Mouse (Mus musculus) ES-CJ7 (cell line): ENCODE measurements around the gene F10.

Experiments used
- DNase-seq: peaks from one replicate; pipeline ENCODE4 v3.0.0; 2011; ENCODE audit warnings: low read depth, low spot score

Gene F10

DNA sequence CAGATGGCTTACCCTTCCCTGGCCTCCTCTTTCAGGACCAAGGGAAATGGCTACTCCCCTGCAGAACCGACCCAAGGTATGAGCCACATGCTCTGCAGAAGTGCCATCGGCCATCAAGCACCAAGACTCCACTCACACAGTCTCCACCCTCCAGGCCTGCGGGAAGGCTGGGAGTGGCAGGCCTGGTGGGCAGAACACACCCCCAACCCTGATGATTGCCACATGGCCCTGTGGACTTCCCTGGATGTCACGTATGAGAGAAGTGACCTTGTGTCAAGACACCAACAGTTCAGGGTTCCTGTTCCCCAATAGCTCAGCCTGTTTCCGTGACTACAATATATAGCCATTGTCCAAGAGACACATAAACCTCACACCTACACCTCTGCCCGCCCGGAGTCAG, at the start of gene F10:
TSS of gene F10 (plus strand) at position 294 of the 400 bp plus-strand sequence.
- no peak for DNase-seq

- no peak for DNase-seq
Observed at GRCm38 (mm10) chr8:12987571-12987970, 49.5 kb upstream of the F10 start.

GRCm38 (mm10) chr8:12988722-12989430, 48.2 kb upstream of the F10 start:
- no peak for DNase-seq

- no peak for DNase-seq
Observed at GRCm38 (mm10) chr8:12991411-12991810, 45.7 kb upstream of the F10 start.

- DNase-seq: no peak
Observed at GRCm38 (mm10) chr8:12994468-12994867, 42.6 kb upstream of the F10 start.

GRCm38 (mm10) chr8:12995481-12995880, 41.6 kb upstream of the F10 start:
- DNase-seq: no peak

DNA sequence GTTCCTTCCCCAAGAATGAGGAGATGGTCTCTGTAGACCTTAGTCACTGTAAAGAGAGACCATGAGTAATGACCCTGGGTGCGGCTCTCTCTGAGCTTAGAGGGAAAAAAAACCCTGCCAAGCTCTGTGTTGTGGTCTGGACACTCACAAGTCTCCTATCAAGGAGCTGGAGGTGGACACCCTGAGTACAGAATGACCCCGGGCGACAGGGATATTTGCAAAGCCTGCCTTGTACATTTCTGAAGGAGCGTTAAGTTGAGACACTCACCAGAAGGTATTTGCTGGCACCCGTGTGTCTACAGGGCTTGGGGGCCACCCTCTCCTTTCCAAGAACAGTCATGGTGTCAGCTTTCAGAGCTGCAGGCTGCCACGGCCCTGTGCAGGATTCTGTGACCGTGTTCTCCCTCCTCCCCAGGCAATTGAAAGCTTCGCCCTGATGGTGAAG, 40.3 kb upstream of the F10 start:
- no peak for DNase-seq

GRCm38 (mm10) chr8:12998331-12998730, 38.8 kb upstream of the F10 start:
- DNase-seq: no peak

DNA sequence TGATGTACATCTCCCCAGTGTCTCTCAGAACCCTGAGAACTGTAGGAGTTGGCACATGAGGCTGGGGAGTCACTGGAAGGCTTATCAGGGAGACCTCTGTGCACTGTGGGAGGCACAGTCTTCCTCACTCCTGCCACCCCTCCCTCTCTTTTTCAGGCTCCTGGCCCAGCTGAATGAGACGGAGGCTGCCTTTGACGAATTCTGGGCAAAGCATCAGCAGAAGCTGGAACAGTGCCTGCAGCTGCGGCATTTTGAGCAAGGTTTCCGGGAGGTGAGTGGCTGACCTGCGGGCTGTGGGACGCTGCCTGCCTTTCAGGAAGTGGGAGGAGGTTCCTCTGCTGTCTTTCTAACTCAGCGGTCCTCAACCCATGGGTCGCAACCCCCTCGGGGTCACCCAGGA, 37.3 kb upstream of the F10 start:
- no peak for DNase-seq

DNA sequence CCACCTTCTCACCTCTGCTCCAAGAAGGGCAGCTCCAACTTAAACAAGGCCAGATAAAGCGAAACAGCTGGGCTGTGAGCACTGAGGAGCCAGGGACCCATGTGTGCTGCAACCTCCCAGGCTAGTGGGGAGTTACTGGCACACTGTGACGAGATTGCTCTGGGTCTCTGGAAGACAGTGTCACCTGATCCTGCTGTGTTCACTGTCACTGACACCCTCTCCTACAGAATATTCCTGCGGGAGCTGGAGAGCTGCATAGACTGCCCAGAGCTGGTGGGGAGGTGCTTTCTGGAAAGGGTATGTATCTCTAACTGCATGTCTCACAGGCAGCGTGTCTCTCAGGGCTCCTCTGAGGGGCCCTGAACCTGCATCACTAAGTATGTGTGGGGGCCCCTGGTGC, 29.6 kb upstream of the F10 start:
- DNase-seq: no peak

DNA sequence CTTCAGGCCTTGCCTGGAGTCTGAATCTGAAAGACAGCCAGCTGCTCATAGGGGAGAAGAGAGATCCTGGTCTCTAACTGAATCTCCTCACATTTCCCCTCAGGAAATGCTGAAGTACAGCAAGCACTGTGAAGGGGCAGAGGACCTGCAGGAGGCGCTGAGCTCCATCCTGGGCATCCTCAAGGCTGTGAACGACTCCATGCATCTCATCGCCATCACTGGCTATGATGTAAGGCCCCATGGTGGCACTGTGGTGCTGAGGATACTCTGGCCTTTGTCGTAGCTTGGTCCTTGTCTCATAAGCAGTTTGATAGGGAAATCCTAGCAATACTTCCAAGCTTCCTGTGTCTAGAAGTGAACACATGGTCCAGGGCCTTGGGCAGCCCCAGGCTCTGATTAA, 26.8 kb upstream of the F10 start:
- peak; percentile 41 for DNase-seq

DNA sequence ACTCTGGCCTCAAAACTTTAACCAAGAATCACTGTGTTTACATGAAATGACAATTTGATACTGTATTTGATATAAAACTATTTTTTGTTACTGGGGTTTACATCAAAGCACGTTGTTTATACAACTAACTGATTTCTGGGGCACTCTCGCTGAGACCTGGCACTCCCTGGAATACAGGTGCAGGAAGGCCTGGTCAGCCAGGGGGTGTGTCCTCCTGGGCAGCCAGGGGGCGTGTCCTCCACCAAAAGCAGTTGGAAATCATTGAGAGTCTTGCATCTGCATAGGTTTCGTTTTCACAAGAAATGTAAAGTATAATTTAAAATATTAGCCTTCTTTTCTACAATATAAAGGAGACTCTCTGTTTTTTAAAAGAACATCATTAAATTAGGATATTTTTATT, 17.5 kb upstream of the F10 start:
- no peak for DNase-seq

DNA sequence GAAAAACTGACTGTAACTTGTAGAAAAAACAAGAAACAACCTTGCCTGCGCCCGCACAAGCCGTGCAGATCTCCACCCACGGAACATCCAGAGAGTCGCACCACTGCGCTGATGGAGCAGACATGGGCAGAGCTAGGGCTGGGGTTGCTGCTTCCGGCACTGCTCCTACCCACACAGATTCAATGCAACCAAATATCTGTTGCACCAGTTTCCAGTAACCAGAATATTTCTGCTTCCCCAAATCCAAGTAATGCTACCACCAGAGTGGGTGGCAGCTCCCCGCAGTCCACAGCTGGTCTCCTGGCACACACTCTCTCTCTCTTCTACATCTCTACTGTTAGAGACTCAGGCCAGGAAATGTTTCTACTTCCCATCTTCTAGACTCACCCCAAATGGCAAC, 15.3 kb upstream of the F10 start:
- DNase-seq: no peak

DNA sequence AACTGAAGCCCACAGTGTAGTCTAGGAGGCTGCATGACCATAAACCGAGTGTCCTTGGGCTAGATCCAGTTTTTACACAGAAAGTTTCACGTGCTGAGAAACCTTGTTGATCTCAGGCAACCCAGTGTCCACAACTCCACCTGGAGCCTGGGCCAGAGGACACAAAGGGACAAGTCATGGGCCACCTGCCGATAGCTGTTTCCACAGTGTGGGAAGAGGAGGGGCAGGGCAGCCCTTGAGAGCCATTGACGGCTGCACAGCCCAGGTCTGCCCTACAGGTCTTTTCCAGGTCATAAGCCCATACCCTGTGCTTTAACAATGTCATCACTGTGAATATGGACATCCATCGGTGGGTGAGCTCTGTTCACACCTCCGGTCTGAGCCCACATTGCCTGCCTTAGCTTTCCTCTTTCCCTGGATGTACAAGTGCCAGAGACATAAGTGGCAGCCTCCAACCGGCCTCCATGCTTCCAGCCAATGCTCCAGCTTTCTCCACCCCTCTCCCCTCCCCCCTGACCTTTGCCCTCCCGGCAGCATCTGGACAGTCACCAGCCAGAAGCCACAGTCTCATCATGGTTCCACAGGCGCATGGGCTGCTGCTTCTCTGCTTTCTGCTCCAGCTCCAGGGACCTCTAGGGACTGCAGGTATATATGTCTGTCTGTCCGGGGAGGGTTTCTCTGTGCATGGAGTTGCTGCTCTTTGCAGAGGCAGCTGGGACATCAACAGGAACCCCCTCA, 11.5 kb upstream of the F10 start, which contains the start of gene F7:
TSS of gene F7 (plus strand) at position 548 of the 738 bp plus-strand sequence.
- no peak for DNase-seq

DNA sequence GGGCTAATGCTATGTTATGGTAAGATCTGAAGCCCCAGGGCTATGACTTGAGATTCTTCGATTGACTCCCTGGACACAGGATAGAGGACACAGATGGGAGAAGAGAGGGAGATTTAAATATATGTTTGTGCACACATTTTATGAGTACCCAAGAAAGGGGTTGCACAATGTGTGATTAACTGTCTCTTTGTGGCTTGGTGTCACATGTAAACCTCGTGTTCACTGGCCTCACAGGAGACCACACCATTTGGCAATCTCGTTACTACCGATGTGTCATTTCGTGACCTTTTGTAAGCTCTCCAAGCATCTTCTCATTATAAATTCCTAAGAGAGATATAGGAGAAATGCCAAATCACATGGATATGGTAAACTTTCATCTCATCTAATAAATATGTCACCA, 9.5 kb upstream of the F10 start:
- DNase-seq: no peak

GRCm38 (mm10) chr8:13028482-13028881, 8.6 kb upstream of the F10 start:
- no peak for DNase-seq

DNA sequence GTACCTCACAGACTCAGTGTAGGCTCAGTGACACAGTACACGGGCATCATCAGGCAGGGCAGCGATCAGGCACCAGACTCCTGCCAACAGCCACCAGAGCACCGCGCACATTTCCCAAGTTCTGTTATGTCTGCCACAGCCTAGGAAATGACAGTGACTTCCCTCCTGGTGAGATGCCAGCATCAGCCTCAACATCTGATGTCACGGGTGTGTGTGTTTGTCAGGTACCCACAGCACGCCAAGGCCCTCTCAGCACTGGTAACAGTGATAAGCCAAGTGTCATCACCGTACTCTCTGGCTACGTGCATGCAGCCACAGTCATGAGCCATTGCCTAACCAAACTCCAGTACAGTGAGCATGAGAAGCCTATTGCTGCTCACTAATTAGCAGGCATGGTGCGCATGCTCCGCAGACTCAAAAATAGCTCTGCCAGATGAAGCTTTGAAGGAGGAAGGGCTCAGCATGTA, 729 bp upstream of the F10 start:
- DNase-seq: no peak

DNA sequence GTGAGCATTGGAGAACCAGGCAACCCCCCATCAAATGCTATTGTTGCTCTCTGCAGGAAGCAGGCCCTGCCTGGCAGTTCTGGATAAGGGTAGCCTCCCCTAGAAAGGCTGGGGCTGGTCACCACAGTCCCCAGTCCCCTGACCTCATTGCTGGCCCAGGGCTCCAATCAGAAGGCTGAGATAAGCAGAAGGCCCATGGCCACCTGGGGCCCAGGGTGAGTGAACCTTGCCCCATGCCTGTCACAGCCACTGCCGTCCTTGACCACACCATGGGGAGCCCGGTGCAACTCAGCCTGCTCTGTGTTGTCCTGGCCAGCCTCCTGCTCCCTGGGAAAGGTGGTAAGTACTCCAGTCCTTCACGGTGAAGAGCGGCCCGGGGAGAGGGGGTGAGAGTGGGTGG, 461 bp downstream of the F10 start:
- DNase-seq: no peak

DNA sequence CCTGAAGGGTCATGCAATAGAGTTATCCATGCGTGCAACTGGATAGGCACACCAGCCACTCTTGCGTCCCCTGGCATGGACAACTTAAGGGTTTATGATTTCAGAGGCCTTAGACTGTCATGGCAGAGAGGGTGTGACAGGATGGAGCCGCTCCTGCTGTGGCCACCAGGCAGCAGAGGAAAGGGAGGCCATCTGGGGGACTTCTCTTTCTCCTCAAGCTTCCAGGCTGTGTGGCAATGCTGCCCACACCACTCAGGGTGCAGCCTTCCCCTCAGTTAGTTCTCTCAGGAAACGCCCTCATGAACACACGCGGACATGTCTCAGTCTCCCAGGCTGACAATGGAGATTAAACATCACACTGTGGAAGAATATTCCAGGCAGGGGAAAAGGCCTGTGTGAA, 1.9 kb downstream of the F10 start:
- DNase-seq: no peak

DNA sequence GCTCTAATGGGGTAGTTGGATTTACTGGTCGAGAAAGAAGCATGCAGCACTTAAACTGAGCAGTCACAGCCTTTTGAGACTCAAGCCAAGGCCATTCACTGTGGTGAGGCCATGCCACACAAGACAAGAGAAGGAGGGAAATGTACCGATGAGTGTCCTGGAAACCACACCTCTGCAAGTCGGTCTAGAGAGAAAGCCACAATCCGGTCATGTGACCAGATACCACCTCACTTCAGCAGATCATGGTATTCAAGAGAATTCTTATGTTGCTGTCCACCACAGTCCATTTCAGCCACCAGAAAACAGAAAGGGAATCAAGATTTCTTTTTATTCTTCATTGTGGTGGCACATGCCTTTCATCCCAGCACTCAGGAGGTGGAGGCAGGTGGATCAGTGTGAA, 4.4 kb downstream of the F10 start:
- DNase-seq: no peak

GRCm38 (mm10) chr8:13047652-13048051, 10.5 kb downstream of the F10 start:
- DNase-seq: no peak

GRCm38 (mm10) chr8:13050550-13050949, 13.4 kb downstream of the F10 start:
- DNase-seq: peak; percentile 79

- DNase-seq: no peak
Observed at GRCm38 (mm10) chr8:13057351-13057750, 20.2 kb downstream of the F10 start.
